Mouse (Mus musculus) midbrain, embryonic 12.5 days (tissue): ENCODE results near the gene Prrc2c. TPM values are rescaled to one million over a fixed set of nuclear protein-coding genes. Genes with fewer than 3 reads are reported as not detected.
"Not testable (repeated sequence)": the region's sequence is repeated elsewhere in the genome, so short reads cannot be mapped to it uniquely, and the experiment has no call there.

Experiments
- ATAC-seq: fragments of 200-750 bp; cut with Nextera tagmentation; 2 replicates; pipeline ENCODE4 v1.8.0; 2017; ENCODE audit warnings: low read depth, moderate TSS enrichment, moderate library complexity; ENCODE audit not compliant: low FRiP score
- H3K27ac ChIP-seq: fragments of 300-500 bp; sonication (generic); replicated peaks from 2 replicates; pipeline ENCODE4 v1.5.1; 2016; ENCODE audit warnings: mild to moderate bottlenecking
- H3K27me3 ChIP-seq: fragments of 300-500 bp; sonication (generic); 2 replicates; pipeline ENCODE4 v1.6.1; 2016; ENCODE audit warnings: mild to moderate bottlenecking
- H3K36me3 ChIP-seq: fragments of 300-500 bp; sonication (generic); 2 replicates; pipeline ENCODE4 v1.6.1; 2016
- H3K4me1 ChIP-seq: fragments of 300-500 bp; sonication (generic); 2 replicates; pipeline ENCODE4 v1.6.1; 2016
- H3K4me2 ChIP-seq: fragments of 300-500 bp; sonication (generic); replicated peaks from 2 replicates; pipeline ENCODE4 v1.6.1; 2016; ENCODE audit warnings: mild to moderate bottlenecking, moderate library complexity
- H3K4me3 ChIP-seq: fragments of 300-500 bp; sonication (generic); 2 replicates; pipeline ENCODE4 v1.5.1; 2016; ENCODE audit warnings: mild to moderate bottlenecking
- H3K9ac ChIP-seq: fragments of 300-500 bp; sonication (generic); replicated peaks from 2 replicates; pipeline ENCODE4 v1.6.1; 2016; ENCODE audit warnings: mild to moderate bottlenecking, moderate library complexity
- H3K9me3 ChIP-seq: fragments of 300-500 bp; sonication (generic); 2 replicates; pipeline ENCODE4 v1.6.1; 2016; ENCODE audit warnings: mild to moderate bottlenecking
- WGBS: fragments of 180-500 bp; shearing (Covaris S2); methylation state at CpG from one replicate; pipeline ENCODE4 v1.1.7; 2016; 5-methylcytosine and 5-hydroxymethylcytosine counted together
- polyA plus RNA-seq: library from polyadenylated mRNA; unstranded; fragments of >200 nt; fragmentation: Nextera tagmentation; extraction: Ambion mirVana; gene quantifications from 2 replicates; pipeline ENCODE4 v1.2.1, GENCODE M21; 2016

Prrc2c gene
- 154 and 171 TPM in 2 replicates for polyA plus RNA-seq

GRCm38 (mm10) chr1:162740401-162740835 lies at the start of gene Prrc2c:
TSS of gene Prrc2c (minus strand) at chr1:162740556.
- WGBS, result under 1% methylated on average over 36 of the region's 36 CpGs
- no peaks in the 10 kb centered on the region for H3K36me3 ChIP-seq

DNA sequence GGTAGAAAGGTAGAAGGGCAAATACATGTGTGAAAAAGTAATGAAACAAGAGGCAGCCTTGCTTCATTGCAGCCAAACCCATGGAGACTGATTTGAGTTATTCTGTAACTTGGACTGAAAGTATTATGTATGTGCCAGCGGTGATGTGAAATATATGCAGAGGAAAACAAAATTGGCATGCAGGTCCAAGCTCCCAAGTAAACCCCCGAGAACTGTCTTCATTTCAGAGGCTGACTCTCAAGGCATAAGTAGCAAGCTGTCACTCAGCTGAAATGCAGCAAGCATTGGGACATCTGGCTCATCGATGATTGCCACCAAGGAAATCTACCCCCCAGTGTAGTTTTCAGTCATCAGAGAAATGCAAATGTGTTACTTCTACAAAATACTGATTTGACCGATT lies 44.9 kb upstream of the Prrc2c start:
- ATAC-seq, result no peak
- no peaks in the 10 kb centered on the region for H3K27me3 ChIP-seq
- H3K9ac ChIP-seq, result no peak overlapping the region
- H3K4me1 ChIP-seq, result no peaks in the 10 kb centered on the region
- no peak overlapping the region for H3K4me2 ChIP-seq
- no peak overlapping the region for H3K27ac ChIP-seq
- no peaks in the 10 kb centered on the region for H3K9me3 ChIP-seq
- no peak overlapping the region for H3K4me3 ChIP-seq
- 85% methylated on average over 4 of the region's 4 CpGs for WGBS
- no peaks in the 10 kb centered on the region for H3K36me3 ChIP-seq

More at GRCm38 (mm10) chr1:162740401-162740835, at the start of gene Prrc2c:
- peak; percentile 97 for ATAC-seq
- Histone ChIP-seq H3K4me1 (peaks cover 24% of the 10 kb centered on the region), H3K27ac (peak within 1 kb of the TSS; percentile 98), H3K4me2 (peak within 1 kb of the TSS; percentile 77), H3K27me3 (no peaks in the 10 kb centered on the region), H3K4me3 (peak within 1 kb of the TSS; percentile 98), H3K9ac (peak within 1 kb of the TSS; percentile 99), H3K9me3 (no peaks in the 10 kb centered on the region)

DNA sequence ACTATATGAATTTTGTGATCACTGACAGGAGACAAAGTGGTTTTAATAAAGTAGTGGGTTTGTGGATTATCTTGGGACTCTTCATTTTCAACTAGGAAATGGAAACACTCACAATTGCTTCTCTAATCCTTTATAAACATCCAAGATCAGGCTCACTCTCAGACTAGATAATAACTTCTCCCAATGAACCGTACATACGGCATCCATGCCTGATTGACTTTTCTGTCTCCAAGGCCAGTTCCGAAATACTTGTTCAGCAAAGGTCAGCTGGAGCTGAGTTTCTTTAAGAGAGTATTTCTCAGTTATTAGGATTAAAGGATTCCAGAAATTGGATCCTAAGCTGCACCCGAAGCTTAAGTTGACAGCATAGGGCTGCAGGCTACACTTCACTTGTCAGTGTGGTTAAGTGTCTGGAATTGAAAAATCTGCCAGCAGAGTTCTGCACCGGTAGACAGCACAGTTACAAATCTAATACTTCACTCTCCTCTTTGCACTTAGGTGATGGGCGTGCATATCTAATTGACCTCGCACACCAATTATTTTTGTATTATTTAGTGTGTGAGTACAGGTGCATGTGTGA lies 43.4 kb upstream of the Prrc2c start:
- H3K4me3 ChIP-seq, result no peak overlapping the region
- ATAC-seq, result no peak

GRCm38 (mm10) chr1:162781035-162781434 lies 40.7 kb upstream of the Prrc2c start:
- not testable (repeated sequence) for ATAC-seq, H3K4me3 ChIP-seq
- WGBS, result 87% methylated on average over 2 of the region's 2 CpGs

More for the DNA sequence above, 43.4 kb upstream of the Prrc2c start:
- no peak overlapping the region for H3K27ac ChIP-seq
- no peaks in the 10 kb centered on the region for H3K4me1 ChIP-seq
- H3K9ac ChIP-seq, result no peak overlapping the region
- H3K4me2 ChIP-seq, result no peak overlapping the region
- H3K9me3 ChIP-seq, result no peaks in the 10 kb centered on the region
- H3K27me3 ChIP-seq, result no peaks in the 10 kb centered on the region
- no peaks in the 10 kb centered on the region for H3K36me3 ChIP-seq
- WGBS, result 68% methylated on average over 7 of the region's 7 CpGs

DNA sequence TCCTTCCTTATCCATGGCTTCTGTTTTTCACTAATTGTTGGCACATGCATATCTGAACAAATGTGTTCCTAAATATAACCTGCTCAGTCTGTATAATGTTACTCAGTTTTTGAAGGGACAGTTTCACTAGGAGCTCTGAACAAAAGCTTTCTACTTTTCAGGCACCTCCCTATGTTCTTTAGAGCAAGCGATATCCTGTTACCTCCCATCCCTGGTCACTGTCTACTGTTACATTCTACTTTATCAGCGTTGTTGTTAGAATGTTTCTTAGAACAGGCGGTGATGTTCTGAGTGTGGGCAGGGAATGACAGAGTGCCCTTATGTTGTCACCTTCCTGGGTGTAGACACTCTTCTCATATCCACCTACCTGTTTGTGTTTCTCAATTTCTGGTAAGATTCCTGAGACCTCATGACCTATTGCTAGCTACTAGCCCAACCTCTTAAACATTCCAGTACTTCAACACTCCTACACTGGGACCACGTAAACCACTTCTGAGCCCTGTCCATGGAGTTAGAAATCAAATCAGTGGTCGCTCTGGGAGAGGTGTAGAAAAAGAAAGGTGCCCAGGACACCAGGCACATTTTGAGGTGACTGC lies 37.7 kb upstream of the Prrc2c start:
- H3K27me3 ChIP-seq, result no peaks in the 10 kb centered on the region
- no peaks in the 10 kb centered on the region for H3K9me3 ChIP-seq
- no peaks in the 10 kb centered on the region for H3K4me1 ChIP-seq
- no peak overlapping the region for H3K9ac ChIP-seq
- no peak overlapping the region for H3K27ac ChIP-seq
- no peak for ATAC-seq
- WGBS, result 92% methylated on average over 5 of the region's 5 CpGs
- H3K36me3 ChIP-seq, result no peaks in the 10 kb centered on the region
- H3K4me2 ChIP-seq, result no peak overlapping the region
- H3K4me3 ChIP-seq, result no peak overlapping the region

More at GRCm38 (mm10) chr1:162781035-162781434, 40.7 kb upstream of the Prrc2c start:
- H3K27me3 ChIP-seq, H3K9ac ChIP-seq, H3K27ac ChIP-seq, H3K9me3 ChIP-seq, H3K36me3 ChIP-seq, H3K4me1 ChIP-seq, H3K4me2 ChIP-seq: not testable (repeated sequence)

GRCm38 (mm10) chr1:162773661-162774060 lies 33.3 kb upstream of the Prrc2c start:
- H3K27ac ChIP-seq, result no peak overlapping the region
- no peak overlapping the region for H3K9ac ChIP-seq
- H3K4me2 ChIP-seq, result no peak overlapping the region
- 72% methylated on average over 4 of the region's 4 CpGs for WGBS
- no peaks in the 10 kb centered on the region for H3K4me1 ChIP-seq
- H3K27me3 ChIP-seq, result no peaks in the 10 kb centered on the region
- no peak overlapping the region for H3K4me3 ChIP-seq
- no peaks in the 10 kb centered on the region for H3K36me3 ChIP-seq
- no peak for ATAC-seq
- H3K9me3 ChIP-seq, result no peaks in the 10 kb centered on the region

GRCm38 (mm10) chr1:162771617-162772360 lies 31.4 kb upstream of the Prrc2c start:
- H3K4me1 ChIP-seq, result no peaks in the 10 kb centered on the region
- H3K27me3 ChIP-seq, result no peaks in the 10 kb centered on the region
- WGBS, result 70% methylated on average over 4 of the region's 4 CpGs
- no peaks in the 10 kb centered on the region for H3K36me3 ChIP-seq
- no peak overlapping the region for H3K4me2 ChIP-seq
- no peak overlapping the region for H3K27ac ChIP-seq
- H3K9me3 ChIP-seq, result no peaks in the 10 kb centered on the region
- H3K4me3 ChIP-seq, result no peak overlapping the region
- no peak for ATAC-seq
- no peak overlapping the region for H3K9ac ChIP-seq

DNA sequence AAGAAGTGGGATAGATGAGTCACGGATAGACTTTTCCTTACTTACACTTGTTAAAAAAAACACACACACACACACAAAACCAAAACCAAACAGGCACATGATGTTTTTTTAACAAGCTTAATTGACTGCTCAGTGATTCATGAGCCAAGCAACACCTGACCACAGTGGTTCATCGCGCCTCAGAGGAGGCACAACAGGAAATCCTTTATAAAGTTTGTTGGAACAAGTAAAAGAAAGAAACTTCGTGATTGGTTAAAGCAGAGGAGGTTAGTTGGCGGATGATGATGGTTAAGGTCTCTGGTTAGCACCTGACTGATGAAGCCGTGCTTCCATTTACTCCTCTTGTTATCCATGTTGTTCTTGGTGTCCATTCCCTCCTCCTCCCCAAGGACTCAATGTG lies 11.7 kb upstream of the Prrc2c start:
- ATAC-seq, result no peak
- no peaks in the 10 kb centered on the region for H3K27me3 ChIP-seq
- 93% methylated on average over 6 of the region's 6 CpGs for WGBS
- no peak overlapping the region for H3K4me2 ChIP-seq
- H3K36me3 ChIP-seq, result no peaks in the 10 kb centered on the region
- no peak overlapping the region for H3K4me3 ChIP-seq
- no peaks in the 10 kb centered on the region for H3K4me1 ChIP-seq
- H3K9ac ChIP-seq, result no peak overlapping the region
- no peaks in the 10 kb centered on the region for H3K9me3 ChIP-seq
- H3K27ac ChIP-seq, result no peak overlapping the region

DNA sequence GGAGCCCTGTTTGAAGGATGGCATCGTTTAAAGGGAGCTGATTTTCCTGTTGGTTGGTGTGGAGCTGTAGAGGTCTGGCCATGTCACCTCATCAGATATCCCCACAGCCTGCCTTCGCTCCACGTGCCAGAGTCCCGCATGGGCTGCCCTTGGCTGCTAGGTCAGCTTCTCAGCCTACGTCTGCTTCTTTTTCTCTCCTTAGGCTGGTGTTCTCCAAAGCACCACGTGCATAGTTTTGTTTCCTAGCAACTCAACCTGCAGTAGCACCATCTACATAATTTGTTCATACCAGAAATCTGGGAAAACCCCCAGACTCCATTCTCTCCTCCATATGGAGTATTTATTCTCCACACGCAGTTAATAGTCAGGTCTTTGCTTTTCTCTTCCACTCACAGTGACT lies 9.3 kb upstream of the Prrc2c start:
- no peaks in the 10 kb centered on the region for H3K36me3 ChIP-seq
- no peak overlapping the region for H3K9ac ChIP-seq
- no peaks in the 10 kb centered on the region for H3K27me3 ChIP-seq
- no peak overlapping the region for H3K27ac ChIP-seq
- 69% methylated on average over 7 of the region's 7 CpGs for WGBS
- no peaks in the 10 kb centered on the region for H3K4me1 ChIP-seq
- no peaks in the 10 kb centered on the region for H3K9me3 ChIP-seq
- no peak overlapping the region for H3K4me2 ChIP-seq
- no peak overlapping the region for H3K4me3 ChIP-seq
- ATAC-seq, result no peak

DNA sequence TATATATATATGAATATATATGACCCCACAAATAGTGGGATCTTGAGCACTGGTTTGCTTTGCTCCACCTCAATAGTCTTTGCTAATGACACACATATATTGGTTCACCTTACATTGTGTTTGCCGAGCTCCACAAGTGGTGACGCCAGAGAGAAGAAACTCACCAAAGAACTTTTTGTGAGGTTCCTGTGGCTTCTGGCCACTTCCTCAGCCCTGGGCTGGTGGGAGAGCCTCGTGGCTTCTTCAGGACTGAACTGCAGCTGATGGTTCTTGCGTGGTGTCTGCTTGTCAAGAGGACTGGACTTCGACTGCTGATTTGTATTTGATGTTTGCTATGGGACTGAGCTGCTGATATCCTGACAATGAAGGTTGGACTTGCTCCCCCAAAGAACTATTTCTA lies 8.4 kb upstream of the Prrc2c start:
- Histone ChIP-seq H3K4me3 (no peak overlapping the region), H3K36me3 (no peaks in the 10 kb centered on the region), H3K9ac (no peak overlapping the region), H3K9me3 (no peaks in the 10 kb centered on the region), H3K4me1 (no peaks in the 10 kb centered on the region), H3K27ac (no peak overlapping the region), H3K27me3 (no peaks in the 10 kb centered on the region), H3K4me2 (no peak overlapping the region)
- ATAC-seq, result no peak
- WGBS, result 84% methylated on average over 5 of the region's 5 CpGs

GRCm38 (mm10) chr1:162739831-162740394 lies 443 bp downstream of the Prrc2c start:
- no peaks in the 10 kb centered on the region for H3K9me3 ChIP-seq
- H3K4me3 ChIP-seq, result peak overlapping the region; percentile 98
- WGBS, result under 1% methylated on average over 48 of the region's 58 CpGs
- peaks cover 24% of the 10 kb centered on the region for H3K4me1 ChIP-seq
- peak overlapping the region; percentile 98 for H3K27ac ChIP-seq
- H3K36me3 ChIP-seq, result no peaks in the 10 kb centered on the region
- peak overlapping the region; percentile 99 for H3K9ac ChIP-seq
- ATAC-seq, result peak; percentile 90
- peak overlapping the region; percentile 77 for H3K4me2 ChIP-seq
- H3K27me3 ChIP-seq, result no peaks in the 10 kb centered on the region

DNA sequence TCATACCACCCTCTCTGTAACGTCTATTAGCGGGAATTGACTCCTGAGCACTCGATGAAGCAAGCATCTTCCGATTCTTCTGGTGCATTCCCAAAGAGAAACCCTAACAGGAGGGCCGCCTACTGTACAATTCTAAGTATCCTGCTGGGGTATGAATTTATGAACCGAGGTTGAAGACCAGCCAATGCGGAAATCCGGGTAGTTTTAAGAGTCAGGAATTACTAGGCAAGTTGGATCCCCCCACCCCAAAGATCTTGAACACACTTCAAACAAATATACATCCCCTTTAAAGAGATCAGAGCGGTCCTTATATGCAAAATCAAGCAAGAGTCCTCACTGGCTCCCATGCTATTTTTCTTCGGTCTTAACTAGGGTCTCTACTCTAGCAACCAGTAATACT lies 950 bp downstream of the Prrc2c start:
- peak overlapping the region; percentile 98 for H3K4me3 ChIP-seq
- WGBS, result 0% methylated on average over 10 of the region's 10 CpGs
- peak overlapping the region; percentile 77 for H3K4me2 ChIP-seq
- ATAC-seq, result no peak
- H3K36me3 ChIP-seq, result no peaks in the 10 kb centered on the region
- H3K9ac ChIP-seq, result peak overlapping the region; percentile 99
- no peaks in the 10 kb centered on the region for H3K27me3 ChIP-seq
- H3K9me3 ChIP-seq, result no peaks in the 10 kb centered on the region
- H3K27ac ChIP-seq, result peak overlapping the region; percentile 98
- peaks cover 24% of the 10 kb centered on the region for H3K4me1 ChIP-seq
